Mouse (Mus musculus) spleen, postnatal 36 days (tissue): Measurements from ENCODE around the gene Slc45a1.

Source experiments
- DNase-seq, 2 experiments: peaks; one replicate each; pipeline ENCODE4 v3.0.0; 2022; ENCODE audit warnings: low spot score in 2 of 2, mixed read lengths in 1 of 2

The Slc45a1 gene

DNA sequence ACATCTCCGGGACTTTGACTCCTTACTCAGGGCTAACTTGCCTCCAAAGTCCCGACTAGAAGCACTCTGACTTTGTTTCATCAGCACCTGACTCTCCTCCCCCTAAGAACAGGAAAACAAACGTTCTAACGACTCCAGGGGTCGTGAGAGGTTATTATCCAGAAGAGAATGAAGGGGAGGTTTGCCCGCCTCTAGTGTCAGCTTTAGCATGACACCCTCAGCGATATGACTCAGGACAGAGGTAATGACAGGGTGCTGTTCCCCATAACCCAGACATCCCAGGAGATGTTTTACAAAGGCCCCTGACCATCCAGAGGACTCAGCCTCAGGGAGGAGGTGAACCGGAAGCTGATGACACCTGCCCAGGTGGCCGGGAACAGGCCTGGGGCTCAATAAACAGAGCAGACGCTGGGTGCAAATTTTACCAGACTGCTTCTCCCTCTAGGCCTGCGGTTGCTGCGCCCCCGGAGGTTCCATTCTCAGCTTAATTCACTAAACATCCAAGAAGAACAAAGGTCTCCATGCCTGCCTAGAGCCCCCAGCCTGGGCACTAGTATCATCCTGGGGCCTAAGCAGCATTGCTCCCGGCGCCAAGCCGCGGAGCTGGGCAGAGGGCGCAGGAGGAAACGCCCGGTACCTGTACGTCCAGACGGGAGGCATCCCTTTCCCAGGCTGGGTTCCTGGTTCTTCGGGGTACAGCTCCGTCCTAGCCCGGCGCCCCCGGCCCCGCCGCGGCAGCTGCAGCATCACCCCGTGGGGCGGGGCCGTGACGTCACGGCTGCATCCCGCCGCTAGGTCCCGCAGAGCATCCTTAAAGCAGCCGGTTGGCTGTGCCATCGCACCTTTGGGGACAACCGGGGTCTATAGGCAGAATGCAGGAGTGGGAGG is at the start of gene Slc45a1:
TSS of gene Slc45a1 (minus strand) at position 785 of the 888 bp plus-strand sequence.
- DNase-seq: no peak

DNA sequence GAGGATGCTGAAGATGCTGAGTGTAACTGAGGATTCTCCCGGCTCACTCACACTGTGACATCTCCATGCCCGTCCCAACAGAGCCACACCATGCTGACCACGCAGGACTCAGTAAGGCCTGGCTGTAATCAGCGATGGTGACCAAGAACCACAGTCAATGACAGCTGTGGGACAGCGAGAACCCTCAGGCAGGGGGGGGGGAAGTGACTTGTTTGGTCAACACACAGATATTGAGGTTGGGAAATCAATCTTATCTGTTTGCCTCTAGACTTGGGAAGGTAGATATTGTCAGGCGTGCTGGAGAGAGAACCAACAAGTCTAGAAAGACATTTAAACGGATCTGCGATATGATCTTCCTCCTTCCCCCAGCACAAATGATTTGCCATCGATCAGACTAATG is 48.9 kb upstream of the Slc45a1 start:
- no peak for DNase-seq

- DNase-seq: no peak
These were observed 42.6 kb upstream of the Slc45a1 start for GRCm38 (mm10) chr4:150694434-150695108.

GRCm38 (mm10) chr4:150692861-150693403 is 41.0 kb upstream of the Slc45a1 start:
- DNase-seq: no peak

DNA sequence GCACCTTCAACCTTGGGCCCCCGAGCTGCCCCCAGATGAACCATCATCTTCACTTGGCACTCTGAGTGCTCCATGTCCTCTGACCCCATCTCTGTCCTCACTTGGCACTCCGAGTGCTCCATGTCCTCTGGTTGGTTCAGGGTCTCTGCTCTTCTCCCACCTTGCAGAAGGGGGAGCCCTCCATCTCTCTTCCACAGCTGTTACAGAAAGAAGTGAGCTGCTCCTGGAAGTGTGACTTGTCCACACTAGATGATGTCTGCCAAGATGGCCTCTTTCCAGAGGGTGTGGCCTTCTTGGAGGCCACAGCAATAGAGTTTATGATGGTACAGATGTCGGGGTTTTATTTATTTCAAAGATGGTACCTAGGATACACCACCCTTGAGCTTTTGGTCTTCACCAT is 38.8 kb upstream of the Slc45a1 start:
- no peak for DNase-seq

DNA sequence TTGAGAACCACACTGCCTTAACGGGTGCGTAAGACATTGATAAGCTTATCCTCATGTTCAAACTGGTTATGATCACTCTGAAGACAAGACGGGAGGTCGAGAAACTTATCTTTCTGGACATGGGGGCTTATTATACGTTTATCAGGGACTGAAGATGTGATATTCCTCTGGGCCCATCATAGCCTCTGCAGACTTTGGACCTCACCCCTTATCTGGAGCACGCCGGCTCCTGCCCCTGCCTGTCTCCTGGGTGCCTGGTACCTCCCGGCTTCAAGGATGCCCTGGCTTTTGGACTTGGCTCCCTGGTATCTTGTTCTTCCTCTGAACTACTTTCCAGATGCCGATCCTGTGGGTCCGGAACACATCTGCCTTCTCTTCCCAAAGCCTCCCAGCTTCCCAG is 37.6 kb upstream of the Slc45a1 start:
- DNase-seq: no peak

DNA sequence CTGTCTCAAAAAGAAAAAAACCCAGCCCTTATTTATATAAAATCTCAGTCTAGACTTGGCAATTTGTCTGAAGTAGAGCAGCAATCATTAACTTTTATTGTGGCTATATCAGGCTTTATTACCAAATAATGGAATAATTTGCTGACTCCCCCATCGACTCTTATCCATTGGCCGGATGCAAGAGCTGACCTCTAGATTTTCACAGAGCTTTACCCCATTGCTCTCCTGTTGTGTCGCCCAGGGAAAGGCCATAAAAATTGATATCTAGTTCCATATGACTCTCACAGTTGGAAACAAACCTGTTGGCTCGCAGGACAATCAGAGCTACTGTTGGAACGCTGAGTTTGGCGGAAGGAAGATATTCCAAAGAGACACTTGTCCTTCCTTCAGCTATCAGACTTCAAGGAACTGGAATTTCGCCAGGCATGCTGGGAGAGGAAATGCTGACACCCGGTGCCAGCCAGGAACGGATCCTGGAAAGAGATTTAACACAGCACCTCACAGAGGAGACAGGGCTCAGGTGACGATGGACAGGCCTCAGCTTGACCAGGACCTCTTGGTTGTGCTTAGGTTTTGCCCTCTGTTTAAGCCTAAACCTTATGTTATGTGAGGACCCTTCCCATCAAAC is 35.3 kb upstream of the Slc45a1 start:
- no peak for DNase-seq

DNA sequence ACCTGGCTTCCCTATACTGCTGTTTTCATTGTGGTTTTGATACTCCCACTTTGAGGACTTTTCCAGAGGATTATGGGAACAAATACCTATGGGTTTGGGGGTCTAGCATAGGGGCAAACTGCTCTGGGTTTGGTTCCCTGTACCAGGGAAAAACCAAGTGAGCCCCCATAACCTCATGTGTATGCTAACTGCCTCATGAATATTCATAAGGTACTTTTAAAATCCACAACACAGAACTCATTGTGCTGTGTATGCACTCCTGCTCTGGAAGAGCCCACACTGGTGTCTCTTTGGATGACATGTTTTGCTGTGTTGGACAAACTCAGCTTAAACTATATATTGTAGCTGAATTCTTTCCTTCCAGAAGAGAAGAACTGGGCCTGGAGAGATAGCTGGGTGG is 34.6 kb upstream of the Slc45a1 start:
- DNase-seq: no peak

DNA sequence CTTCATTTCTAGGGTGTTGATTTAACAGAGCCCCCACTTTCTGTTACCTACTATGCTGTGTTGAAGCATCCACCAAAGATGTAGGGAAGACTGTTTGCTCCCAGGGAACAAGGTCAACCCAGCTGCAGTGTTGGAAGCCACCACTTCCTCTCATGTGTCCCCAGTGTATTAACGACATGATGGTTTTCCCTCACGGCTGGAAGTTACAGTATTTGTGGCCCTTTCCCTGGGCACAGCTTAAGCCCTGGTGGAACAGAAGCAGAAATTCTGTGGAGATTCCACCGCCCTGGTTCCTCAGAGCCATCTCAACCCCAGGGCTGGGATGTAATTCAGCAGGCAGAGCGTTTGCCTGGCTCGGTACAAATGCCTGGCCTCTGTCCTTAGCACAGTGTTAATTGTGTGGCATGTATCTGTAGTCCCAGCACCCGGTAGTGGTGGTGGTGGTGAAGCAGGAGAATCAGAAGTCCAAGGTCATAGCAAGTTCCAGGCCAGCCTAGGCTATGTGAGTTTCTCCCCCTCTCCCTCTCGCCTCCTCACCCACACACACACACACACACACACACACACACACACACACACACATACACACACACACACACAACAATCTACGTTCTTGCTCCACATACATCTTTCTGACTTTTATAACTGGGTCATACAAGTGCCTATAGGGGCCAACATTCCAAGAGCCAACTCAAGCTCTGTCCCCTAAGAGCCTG is 34.0 kb upstream of the Slc45a1 start:
- no peak for DNase-seq

GRCm38 (mm10) chr4:150685043-150685777 is 33.2 kb upstream of the Slc45a1 start:
- DNase-seq: no peak

DNA sequence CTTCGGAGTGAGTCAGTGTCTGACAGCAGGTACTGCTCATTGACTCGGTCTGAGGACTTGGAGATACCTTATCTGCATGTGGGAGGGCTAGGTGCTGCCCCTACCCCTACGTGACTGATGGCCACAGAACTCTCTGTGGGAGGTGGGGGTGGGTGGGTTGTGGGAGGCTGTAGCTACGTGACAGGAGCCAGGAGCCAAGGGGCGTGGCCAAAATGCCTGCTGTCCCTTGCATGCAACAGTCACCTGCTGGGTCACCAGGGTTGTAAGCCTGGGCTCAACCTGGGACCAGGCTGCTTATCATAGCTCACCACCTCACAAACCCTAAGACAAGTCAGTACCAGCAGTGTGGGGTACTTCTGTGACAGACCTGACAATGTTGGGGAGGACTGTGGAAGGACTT is 28.4 kb upstream of the Slc45a1 start:
- DNase-seq: no peak

DNA sequence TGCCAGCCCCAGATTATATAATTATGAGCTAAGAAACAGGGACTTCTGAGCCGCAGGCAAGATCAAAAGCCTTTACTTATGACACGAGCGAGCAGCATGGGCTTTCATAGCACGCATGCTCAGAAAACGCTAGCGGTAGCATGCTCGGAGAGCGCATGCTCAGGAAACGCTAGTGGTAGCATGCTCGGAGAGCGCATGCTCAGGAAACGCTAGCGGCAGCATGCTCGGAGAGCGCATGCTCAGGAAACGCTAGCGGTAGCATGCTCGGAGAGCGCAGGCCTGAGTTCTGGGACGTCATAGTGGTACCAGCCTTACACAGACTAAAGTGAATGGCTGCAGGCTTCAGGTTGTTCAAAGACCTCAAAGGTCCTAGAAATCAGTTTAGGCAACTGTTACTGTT is 26.8 kb upstream of the Slc45a1 start:
- no peak for DNase-seq

DNA sequence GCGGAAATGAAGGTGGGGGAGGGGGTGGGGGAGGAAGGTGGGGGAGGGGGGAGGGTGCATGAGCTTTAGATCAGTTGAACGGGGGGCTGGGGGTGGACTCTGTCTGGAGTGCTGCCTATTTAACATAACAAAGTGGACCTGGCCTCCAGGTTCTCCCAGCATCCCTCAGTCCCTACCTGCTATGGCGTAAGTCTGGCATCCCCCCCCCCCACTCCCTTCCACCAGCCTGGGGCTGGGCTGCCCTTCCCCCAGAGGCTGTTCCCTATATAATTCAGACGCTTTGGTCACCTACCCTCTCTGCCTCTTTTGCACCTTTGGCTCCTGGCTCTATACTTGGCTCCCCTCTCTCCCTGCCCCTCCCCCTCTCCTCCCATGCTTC is 25.9 kb upstream of the Slc45a1 start:
- DNase-seq: no peak

GRCm38 (mm10) chr4:150677126-150677845 is 25.3 kb upstream of the Slc45a1 start:
- no peak for DNase-seq

- DNase-seq: no peak
These were observed 24.1 kb upstream of the Slc45a1 start for GRCm38 (mm10) chr4:150676029-150676428.

GRCm38 (mm10) chr4:150675274-150675673 is 23.3 kb upstream of the Slc45a1 start:
- no peak for DNase-seq

- no peak for DNase-seq
These were observed 13.8 kb upstream of the Slc45a1 start for GRCm38 (mm10) chr4:150665806-150666205.

DNA sequence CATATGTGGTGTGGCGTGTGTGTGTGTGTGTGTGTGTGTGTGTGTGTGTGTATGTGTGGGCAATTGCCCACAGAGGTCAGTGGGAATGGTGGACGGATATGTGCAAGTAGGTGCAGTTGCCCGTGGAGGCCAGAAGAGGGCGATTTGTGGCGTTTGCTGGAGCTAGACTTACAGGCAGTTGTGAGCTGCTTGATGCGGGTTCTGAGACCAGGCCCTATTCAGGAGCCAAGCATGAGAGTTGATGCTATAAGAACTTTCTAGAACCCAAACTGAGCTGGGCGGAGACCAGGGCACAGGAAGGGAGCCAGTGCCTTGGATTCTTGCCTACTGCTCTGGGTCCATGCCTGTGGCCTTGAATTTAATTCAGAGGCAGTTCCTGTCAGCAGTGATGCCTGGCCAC is 12.8 kb upstream of the Slc45a1 start:
- DNase-seq: no peak

GRCm38 (mm10) chr4:150663192-150663591 is 11.2 kb upstream of the Slc45a1 start:
- DNase-seq: peak in 1 of 2 experiments; percentile 10

- DNase-seq: no peak
These were observed 9.9 kb upstream of the Slc45a1 start for GRCm38 (mm10) chr4:150661886-150662285.
